Mouse (Mus musculus) kidney, adult 2 months (tissue): ENCODE results near the gene Llgl2.

Source experiments
- CTCF ChIP-seq: fragments of 200-500 bp; conservative IDR thresholded peaks from 2 replicates; pipeline ENCODE4 v1.5.1; 2011; ENCODE audit warnings: low read depth, mild to moderate bottlenecking, control low read depth, low read length, moderate library complexity, mixed read lengths; ENCODE audit not compliant: insufficient read depth, insufficient read length
- POLR2A ChIP-seq: fragments of 200-500 bp; IDR thresholded peaks from one replicate; pipeline ENCODE4 v1.6.1; 2011; ENCODE audit warnings: low read depth, low read length, control low read depth

GRCm38 (mm10) chr11:115791919-115792318, 31.9 kb upstream of the Llgl2 start:
- TF ChIP-seq CTCF (no peak), POLR2A (no peak)
